Mouse (Mus musculus) ES-Bruce4 (cell line): ENCODE measurements around the gene Syvn1.

ENCODE experiments used
- CTCF ChIP-seq: IDR thresholded peaks from one replicate; pipeline ENCODE4 v1.8.1; 2011; ENCODE audit warnings: low read depth, low read length
- POLR2A ChIP-seq: IDR thresholded peaks from one replicate; pipeline ENCODE4 v1.8.1; 2011; ENCODE audit warnings: low read length; ENCODE audit not compliant: insufficient read depth

DNA sequence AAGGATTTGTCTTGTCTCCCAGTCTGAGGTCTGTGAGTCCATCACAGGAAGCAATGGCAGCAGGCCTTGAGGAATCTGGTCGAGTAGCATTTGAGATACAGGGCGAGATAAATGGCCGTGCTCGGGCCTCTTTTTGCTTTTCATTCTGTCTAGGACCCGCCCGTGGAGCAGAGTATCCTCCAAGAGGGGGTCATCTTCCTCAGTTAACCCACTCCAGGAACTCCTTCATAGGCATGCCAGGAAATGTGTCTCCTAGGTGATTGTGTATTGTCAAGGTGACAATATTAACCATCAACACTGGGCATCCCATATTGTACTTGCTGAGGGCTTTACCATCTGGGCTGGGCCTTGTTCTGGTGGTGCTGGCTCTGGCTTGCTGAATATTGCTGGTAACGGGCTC is 47.7 kb downstream of the Syvn1 start, which contains the start of gene AC131692.1:
- TF ChIP-seq CTCF (no peak), POLR2A (no peak)
